ENCODE assay signal across 18 mouse cellular contexts in genomic region chr5:113002821-113003380, GRCm38 (mm10). TPM values are rescaled to one million over a fixed set of nuclear protein-coding genes. Genes with fewer than 3 reads are reported as not detected.
DNase-seq lines count a peak whose midpoint lies in the region; ATAC-seq lines count a peak whose summit lies in the region.
"Had no signal": no experiment of that assay in that cellular context is flagged by ENCODE, and none has a peak within 500 bp of the region (broad histone marks: within the 10 kb centered on the region; RNA-seq: fewer than 3 reads in every experiment).

No protein-coding gene starts in this region.

- no peak overlapping the region for H3K9ac ChIP-seq in forebrain, embryonic 14.5 days (ENCODE audit: low read length)
- H3K9ac ChIP-seq in forebrain, embryonic 15.5 days (replicated peaks) = no peak overlapping the region
- no peak overlapping the region for H3K9ac ChIP-seq in kidney, embryonic 16.5 days (replicated peaks; ENCODE audit: low read length)
- H3K9ac ChIP-seq: heart, embryonic 15.5 days; kidney, embryonic 15.5 days; limb, embryonic 15.5 days had no signal

- H3K36me3 ChIP-seq in forebrain, embryonic 14.5 days (ENCODE audit: control insufficient read depth, insufficient read depth, low read length) = no peaks in the 10 kb centered on the region
- H3K36me3 ChIP-seq in forebrain, embryonic 15.5 days = no peaks in the 10 kb centered on the region
- no peaks in the 10 kb centered on the region for H3K36me3 ChIP-seq in kidney, embryonic 16.5 days (ENCODE audit: insufficient read depth, low read length)
- H3K36me3 ChIP-seq: embryonic facial prominence, embryonic 10.5 days; heart, embryonic 15.5 days; kidney, embryonic 15.5 days; limb, embryonic 15.5 days had no signal

- WGBS in forebrain, embryonic 14.5 days = 31% methylated on average over 5 of the region's 5 CpGs
- 25% methylated on average over 5 of the region's 5 CpGs for WGBS in forebrain, embryonic 15.5 days
- WGBS in kidney, embryonic 16.5 days = 46% methylated on average over 5 of the region's 5 CpGs

- ATAC-seq in forebrain, embryonic 14.5 days = no peak
- ATAC-seq in forebrain, embryonic 15.5 days (replicated peaks) = no peak
- ATAC-seq in kidney, embryonic 16.5 days (ENCODE audit: low FRiP score, low TSS enrichment) = no peak
- ATAC-seq: CD4-positive, CD25-positive, alpha-beta regulatory T cell, adult 4 months had no signal

- no peak overlapping the region for H3K27ac ChIP-seq in forebrain, embryonic 14.5 days (ENCODE audit: low read depth, low read length)
- no peak overlapping the region for H3K27ac ChIP-seq in forebrain, embryonic 15.5 days (replicated peaks)
- no peak overlapping the region for H3K27ac ChIP-seq in kidney, embryonic 16.5 days (ENCODE audit: low read length)
- H3K27ac ChIP-seq: embryonic facial prominence, embryonic 10.5 days; heart, embryonic 15.5 days; kidney, embryonic 15.5 days; limb, embryonic 15.5 days; macrophage had no signal

- no peak overlapping the region for H3K4me2 ChIP-seq in forebrain, embryonic 14.5 days (ENCODE audit: low read length)
- H3K4me2 ChIP-seq in forebrain, embryonic 15.5 days (replicated peaks) = no peak overlapping the region
- no peak overlapping the region for H3K4me2 ChIP-seq in kidney, embryonic 16.5 days (replicated peaks; ENCODE audit: low read depth, low read length)
- H3K4me2 ChIP-seq: heart, embryonic 15.5 days; kidney, embryonic 15.5 days; limb, embryonic 15.5 days had no signal

- H3K9me3 ChIP-seq in forebrain, embryonic 14.5 days (replicated peaks; ENCODE audit: control insufficient read depth, low read length) = no peaks in the 10 kb centered on the region
- H3K9me3 ChIP-seq in forebrain, embryonic 15.5 days = no peaks in the 10 kb centered on the region
- H3K9me3 ChIP-seq in kidney, embryonic 16.5 days (ENCODE audit: low read length) = no peaks in the 10 kb centered on the region
- H3K9me3 ChIP-seq: embryonic facial prominence, embryonic 10.5 days; heart, embryonic 15.5 days; kidney, embryonic 15.5 days; limb, embryonic 15.5 days had no signal

- DNase-seq in forebrain, embryonic 14.5 days (ENCODE audit: low spot score) = peak; percentile 40
- peak; percentile 18 for DNase-seq in kidney, postnatal 14 days
- peak; percentile 13 for DNase-seq in Muller cell, postnatal 12 days (ENCODE audit: inconsistent ontology term)
- DNase-seq in brain, adult 2 months (ENCODE audit: low read depth, low spot score) = peak; percentile 63
- DNase-seq in gastrocnemius, postnatal 14 days = no peak
- DNase-seq: adrenal gland, postnatal 10 days; gastrocnemius, postnatal 36 days; lung, adult 2 months had no signal

- intact Hi-C loops in gastrocnemius, postnatal 14 days (cut with DNase I; ENCODE audit: low total_unique reads) = no loop called here

- no peak overlapping the region for H3K4me3 ChIP-seq in forebrain, embryonic 14.5 days (ENCODE audit: low read depth, low read length)
- no peak overlapping the region for H3K4me3 ChIP-seq in forebrain, embryonic 15.5 days
- H3K4me3 ChIP-seq in kidney, embryonic 16.5 days (ENCODE audit: low read length) = no peak overlapping the region
- H3K4me3 ChIP-seq: embryonic facial prominence, embryonic 10.5 days; erythroblast, embryonic 14.5 days; heart, embryonic 15.5 days; kidney, embryonic 15.5 days; limb, embryonic 15.5 days had no signal

- H3K27me3 ChIP-seq in forebrain, embryonic 14.5 days (replicated peaks; ENCODE audit: control insufficient read depth, insufficient read depth, low read length) = no peaks in the 10 kb centered on the region
- H3K27me3 ChIP-seq in forebrain, embryonic 15.5 days = no peaks in the 10 kb centered on the region
- no peaks in the 10 kb centered on the region for H3K27me3 ChIP-seq in kidney, embryonic 16.5 days (ENCODE audit: insufficient read depth, low read length)
- H3K27me3 ChIP-seq: heart, embryonic 15.5 days; kidney, embryonic 15.5 days; limb, embryonic 15.5 days had no signal

- no peaks in the 10 kb centered on the region for H3K4me1 ChIP-seq in forebrain, embryonic 14.5 days (ENCODE audit: control insufficient read depth, insufficient read depth, low read length)
- peaks cover 4% of the 10 kb centered on the region; the same call in 1 of the 2 replicates for H3K4me1 ChIP-seq in forebrain, embryonic 15.5 days
- peaks cover 2% of the 10 kb centered on the region for H3K4me1 ChIP-seq in kidney, embryonic 16.5 days (ENCODE audit: insufficient read depth, low read length)

RNA-seq across cellular contexts. Expression of gene Grk3, which starts 12.7 kb away (rescaled TPM):
- polyA plus RNA-seq in forebrain, embryonic 14.5 days (2014; fragmentation: Nextera tagmentation; extraction: Ambion mirVana) = 4.4 and 9.0 TPM in 2 replicates
- 15.4 and 16.5 TPM in 2 replicates for polyA plus RNA-seq in forebrain, embryonic 15.5 days (2015; fragmentation: Nextera tagmentation; extraction: Ambion mirVana)
- polyA plus RNA-seq in kidney, embryonic 16.5 days (2015; fragmentation: Nextera tagmentation; extraction: Ambion mirVana) = 10.9 and 13.0 TPM in 2 replicates
- total RNA-seq in gastrocnemius, postnatal 14 days (2021) = 1 to 10 TPM; 3.7 to 4.1 TPM
- total RNA-seq: MEL had no signal
